Mouse (Mus musculus): ENCODE data around the gene Cartpt.

GRCm38 (mm10) chr13:99872059-99872458 is 28.8 kb downstream of the Cartpt start:
- peak; percentile 64 for TF ChIP-seq CTCF (conservative IDR thresholded peaks at IDR 0.05; ENCODE audit: low read length)
- TF ChIP-seq NANOG (IDR thresholded peaks at IDR 0.05; ENCODE audit: borderline replicate concordance, low read length): no peak
- TF ChIP-seq POU5F1 (IDR thresholded peaks at IDR 0.05; ENCODE audit: borderline replicate concordance, low read length): no peak

All from E14TG2a.4 (cell line).